Mouse (Mus musculus): ENCODE results near the gene Kmt2d.

DNA sequence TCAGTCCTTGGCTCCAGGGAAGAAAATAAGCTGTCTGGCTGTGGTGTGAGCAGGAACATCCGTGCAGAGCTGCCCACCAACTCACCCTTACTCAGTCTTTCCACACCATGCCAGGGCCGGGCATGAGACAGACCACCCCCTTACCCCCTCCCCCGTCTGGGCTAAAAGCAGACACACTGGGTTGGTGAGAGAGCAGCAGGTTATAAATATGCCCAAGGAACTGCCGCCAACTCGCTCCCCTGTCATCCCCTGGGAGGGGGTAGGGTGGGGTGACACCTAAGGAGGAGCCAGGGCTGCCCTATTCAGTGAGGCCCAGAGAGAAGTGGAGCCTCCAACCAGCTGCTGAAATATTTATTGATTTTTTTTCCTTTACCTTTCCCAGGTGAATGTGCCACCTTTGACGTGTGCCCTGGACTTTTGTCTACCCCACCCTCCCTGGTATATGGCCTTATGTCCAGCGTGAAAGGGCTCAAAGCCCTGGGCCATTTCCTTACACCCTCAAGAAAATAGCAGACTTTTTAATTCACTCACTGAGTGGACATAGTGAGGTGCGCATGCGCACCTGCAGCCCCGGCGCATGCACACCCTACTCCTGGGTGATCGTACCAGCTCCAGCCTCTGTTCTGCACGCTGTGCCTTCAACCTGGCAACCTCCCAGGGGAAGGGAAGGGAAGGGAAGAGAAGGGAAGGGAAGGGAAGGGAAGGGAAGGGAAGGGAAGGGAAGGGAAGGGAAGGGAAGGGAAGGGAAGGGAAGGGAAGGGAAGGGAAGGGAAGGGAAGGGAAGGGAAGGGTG, 74.0 kb downstream of the Kmt2d start:
- TF ChIP-seq CTCF (IDR thresholded peaks at IDR 0.05; ENCODE audit: extremely low read depth, insufficient read depth, low read length) (no peak), POLR2A (IDR thresholded peaks at IDR 0.05; ENCODE audit: extremely low read depth, insufficient read depth, low read length) (no peak)
